Mouse (Mus musculus): ENCODE measurements at regions not wholly inside any gene's neighbourhood (a gene's known extent, or its start where the extent isn't known, plus 50 kb on each side); places are given as distances from the start of the nearest gene placed in this dataset.

GRCm38 (mm10) chr4:61909409-61909808, 74.4 kb upstream of the Mup5 start:
- TF ChIP-seq POLR2A (IDR thresholded peaks at IDR 0.05; ENCODE audit: insufficient read depth, low read length) (no peak), CTCF (IDR thresholded peaks at IDR 0.05; ENCODE audit: low read depth, low read length) (peak; percentile 7)

Data from ES-Bruce4 (cell line).